Mouse (Mus musculus): Measurements from ENCODE around the gene Cnst.

The Cnst gene

GRCm38 (mm10) chr1:179545768-179546550 is at the start of gene Cnst, which contains the start of gene Tfb2m:
Gene Cnst, plus strand, starts transcription at chr1:179546370.
Gene Tfb2m, minus strand, starts transcription at chr1:179546267.
- peak; percentile 98 for DNase-seq

- DNase-seq = no peak
Observed at GRCm38 (mm10) chr1:179499257-179499656, 46.9 kb upstream of the Cnst start.

- DNase-seq = no peak
Observed at GRCm38 (mm10) chr1:179502565-179502964, 43.6 kb upstream of the Cnst start.

- DNase-seq = peak; percentile 20
Observed at GRCm38 (mm10) chr1:179506530-179507315, 39.4 kb upstream of the Cnst start.

- DNase-seq = no peak
Observed at GRCm38 (mm10) chr1:179510546-179511340, 35.4 kb upstream of the Cnst start.

GRCm38 (mm10) chr1:179511895-179512294 is 34.3 kb upstream of the Cnst start:
- no peak for DNase-seq

- peak; percentile 21 for DNase-seq
Observed at GRCm38 (mm10) chr1:179516941-179517712, 29.0 kb upstream of the Cnst start.

GRCm38 (mm10) chr1:179517713-179518465 is 28.3 kb upstream of the Cnst start, which contains the start of gene Smyd3:
Gene Smyd3, minus strand, starts transcription at chr1:179518041.
- peak; percentile 84 for DNase-seq

GRCm38 (mm10) chr1:179519901-179520300 is 26.3 kb upstream of the Cnst start:
- no peak for DNase-seq

- no peak for DNase-seq
Observed at GRCm38 (mm10) chr1:179539054-179539453, 7.1 kb upstream of the Cnst start.

GRCm38 (mm10) chr1:179539887-179540286 is 6.3 kb upstream of the Cnst start:
- DNase-seq = no peak

- DNase-seq = no peak
Observed at GRCm38 (mm10) chr1:179541502-179541901, 4.7 kb upstream of the Cnst start.

- DNase-seq = no peak
Observed at GRCm38 (mm10) chr1:179546551-179546917, 364 bp downstream of the Cnst start.

- no peak for DNase-seq
Observed at GRCm38 (mm10) chr1:179547176-179547575, 1.0 kb downstream of the Cnst start.

GRCm38 (mm10) chr1:179548220-179548619 is 2.0 kb downstream of the Cnst start:
- DNase-seq = no peak

- DNase-seq = no peak
Observed at GRCm38 (mm10) chr1:179548996-179549752, 3.0 kb downstream of the Cnst start.

- no peak for DNase-seq
Observed at GRCm38 (mm10) chr1:179551336-179551735, 5.2 kb downstream of the Cnst start.

GRCm38 (mm10) chr1:179551921-179552320 is 5.8 kb downstream of the Cnst start:
- no peak for DNase-seq

- DNase-seq = peak; percentile 13
Observed at GRCm38 (mm10) chr1:179552751-179553150, 6.6 kb downstream of the Cnst start.

- peak; percentile 17 for DNase-seq
Observed at GRCm38 (mm10) chr1:179553197-179553948, 7.2 kb downstream of the Cnst start.
